Mouse (Mus musculus): ENCODE measurements around the gene Atp2c1. TPM values are rescaled to one million over a fixed set of nuclear protein-coding genes. Genes with fewer than 3 reads are reported as not detected.

Atp2c1 gene
- total RNA-seq (2021) (10 to 100 TPM; 57.7 to 62.9 TPM), polyA plus RNA-seq (2012; rRNA removed) (26.6 and 54.2 TPM in 2 replicates)
- long read RNA-seq, full-length matches to known transcripts = 30 of 37 reads
- long read RNA-seq, partial matches to known transcripts = 1 of 37 reads
- long read RNA-seq, other reads (novel, unspliced or antisense) = 6 of 37 reads

- no peak within 1 kb of the TSS for H3K27ac ChIP-seq
- no peak for DNase-seq
- intact Hi-C loops (cut with DNase I) = no loop called here
- H3K4me1 ChIP-seq (ENCODE audit: control insufficient read depth, insufficient read depth, low read length) = no peaks in the 10 kb centered on the region
- WGBS = 86% methylated on average over 12 of the region's 12 CpGs
- no peak within 1 kb of the TSS for H3K9ac ChIP-seq (ENCODE audit: low read depth, low read length)
- H3K4me3 ChIP-seq = no peak within 1 kb of the TSS
- no peaks in the 10 kb centered on the region for H3K27me3 ChIP-seq (ENCODE audit: control insufficient read depth, insufficient read depth, low read length)
- TF ChIP-seq POLR2A (IDR thresholded peaks at IDR 0.05; ENCODE audit: insufficient read depth, low read depth, low read length) (no peak), CTCF (IDR thresholded peaks at IDR 0.05) (no peak), EP300 (IDR thresholded peaks at IDR 0.05; ENCODE audit: insufficient read depth, low read depth, low read length) (no peak)
- no peaks in the 10 kb centered on the region for H3K36me3 ChIP-seq (ENCODE audit: control insufficient read depth, insufficient read depth, low read length)
- no peaks in the 10 kb centered on the region for H3K79me2 ChIP-seq (replicated peaks; ENCODE audit: control insufficient read depth, insufficient read depth, low read length)
Measured at GRCm38 (mm10) chr9:105527219-105527618, at the start of gene Atp2c1. TSS of gene Atp2c1 (minus strand) at chr9:105527319.

GRCm38 (mm10) chr9:105557452-105557851, 30.3 kb upstream of the Atp2c1 start:
- Histone ChIP-seq H3K27ac (no peak overlapping the region), H3K36me3 (ENCODE audit: control insufficient read depth, insufficient read depth, low read length) (no peaks in the 10 kb centered on the region), H3K79me2 (replicated peaks; ENCODE audit: control insufficient read depth, insufficient read depth, low read length) (no peaks in the 10 kb centered on the region), H3K9ac (ENCODE audit: low read depth, low read length) (no peak overlapping the region), H3K4me1 (ENCODE audit: control insufficient read depth, insufficient read depth, low read length) (no peaks in the 10 kb centered on the region), H3K27me3 (ENCODE audit: control insufficient read depth, insufficient read depth, low read length) (no peaks in the 10 kb centered on the region), H3K4me3 (no peak overlapping the region)
- 91% methylated on average over 5 of the region's 5 CpGs for WGBS
- intact Hi-C loops (cut with DNase I) = no loop called here
- TF ChIP-seq POLR2A (IDR thresholded peaks at IDR 0.05; ENCODE audit: insufficient read depth, low read depth, low read length) (no peak), EP300 (IDR thresholded peaks at IDR 0.05; ENCODE audit: insufficient read depth, low read depth, low read length) (no peak), CTCF (IDR thresholded peaks at IDR 0.05) (no peak)
- no peak for DNase-seq

- Histone ChIP-seq H3K36me3 (ENCODE audit: control insufficient read depth, insufficient read depth, low read length) (no peaks in the 10 kb centered on the region), H3K79me2 (replicated peaks; ENCODE audit: control insufficient read depth, insufficient read depth, low read length) (no peaks in the 10 kb centered on the region), H3K27me3 (ENCODE audit: control insufficient read depth, insufficient read depth, low read length) (no peaks in the 10 kb centered on the region), H3K4me1 (ENCODE audit: control insufficient read depth, insufficient read depth, low read length) (no peaks in the 10 kb centered on the region), H3K9ac (ENCODE audit: low read depth, low read length) (no peak overlapping the region), H3K27ac (no peak overlapping the region), H3K4me3 (no peak overlapping the region)
- 52% methylated on average over 8 of the region's 8 CpGs for WGBS
- DNase-seq = no peak
- intact Hi-C loops (cut with DNase I) = no loop called here
- TF ChIP-seq CTCF (IDR thresholded peaks at IDR 0.05) (no peak), POLR2A (IDR thresholded peaks at IDR 0.05; ENCODE audit: insufficient read depth, low read depth, low read length) (no peak), EP300 (IDR thresholded peaks at IDR 0.05; ENCODE audit: insufficient read depth, low read depth, low read length) (no peak)
Measured at GRCm38 (mm10) chr9:105556141-105556735, 29.1 kb upstream of the Atp2c1 start.

- H3K36me3 ChIP-seq (ENCODE audit: control insufficient read depth, insufficient read depth, low read length) = no peaks in the 10 kb centered on the region
- TF ChIP-seq EP300 (IDR thresholded peaks at IDR 0.05; ENCODE audit: insufficient read depth, low read depth, low read length) (no peak), CTCF (IDR thresholded peaks at IDR 0.05) (no peak), POLR2A (IDR thresholded peaks at IDR 0.05; ENCODE audit: insufficient read depth, low read depth, low read length) (no peak)
- WGBS = 70% methylated on average over 7 of the region's 7 CpGs
- H3K79me2 ChIP-seq (replicated peaks; ENCODE audit: control insufficient read depth, insufficient read depth, low read length) = no peaks in the 10 kb centered on the region
- intact Hi-C loops (cut with DNase I) = no loop called here
- no peaks in the 10 kb centered on the region for H3K27me3 ChIP-seq (ENCODE audit: control insufficient read depth, insufficient read depth, low read length)
- no peaks in the 10 kb centered on the region for H3K4me1 ChIP-seq (ENCODE audit: control insufficient read depth, insufficient read depth, low read length)
- DNase-seq = no peak
- no peak overlapping the region for H3K27ac ChIP-seq
- H3K9ac ChIP-seq (ENCODE audit: low read depth, low read length) = no peak overlapping the region
- no peak overlapping the region for H3K4me3 ChIP-seq
Measured at GRCm38 (mm10) chr9:105554439-105554807, 27.3 kb upstream of the Atp2c1 start.

GRCm38 (mm10) chr9:105553629-105554438, 26.7 kb upstream of the Atp2c1 start:
- no peaks in the 10 kb centered on the region for H3K36me3 ChIP-seq (ENCODE audit: control insufficient read depth, insufficient read depth, low read length)
- H3K27ac ChIP-seq = no peak overlapping the region
- no peaks in the 10 kb centered on the region for H3K4me1 ChIP-seq (ENCODE audit: control insufficient read depth, insufficient read depth, low read length)
- no peaks in the 10 kb centered on the region for H3K79me2 ChIP-seq (replicated peaks; ENCODE audit: control insufficient read depth, insufficient read depth, low read length)
- no peak for TF ChIP-seq CTCF (IDR thresholded peaks at IDR 0.05)
- TF ChIP-seq POLR2A (IDR thresholded peaks at IDR 0.05; ENCODE audit: insufficient read depth, low read depth, low read length) = no peak
- no peak for TF ChIP-seq EP300 (IDR thresholded peaks at IDR 0.05; ENCODE audit: insufficient read depth, low read depth, low read length)
- intact Hi-C loops (cut with DNase I) = no loop called here
- H3K27me3 ChIP-seq (ENCODE audit: control insufficient read depth, insufficient read depth, low read length) = no peaks in the 10 kb centered on the region
- no peak for DNase-seq
- 31% methylated on average over 24 of the region's 24 CpGs for WGBS
- H3K9ac ChIP-seq (ENCODE audit: low read depth, low read length) = no peak overlapping the region
- H3K4me3 ChIP-seq = no peak overlapping the region

- intact Hi-C loops (cut with DNase I) = no loop called here
- Histone ChIP-seq H3K79me2 (replicated peaks; ENCODE audit: control insufficient read depth, insufficient read depth, low read length) (no peaks in the 10 kb centered on the region), H3K27me3 (ENCODE audit: control insufficient read depth, insufficient read depth, low read length) (no peaks in the 10 kb centered on the region), H3K36me3 (ENCODE audit: control insufficient read depth, insufficient read depth, low read length) (no peaks in the 10 kb centered on the region), H3K4me3 (no peak overlapping the region), H3K27ac (no peak overlapping the region), H3K4me1 (ENCODE audit: control insufficient read depth, insufficient read depth, low read length) (no peaks in the 10 kb centered on the region), H3K9ac (ENCODE audit: low read depth, low read length) (no peak overlapping the region)
- TF ChIP-seq EP300 (IDR thresholded peaks at IDR 0.05; ENCODE audit: insufficient read depth, low read depth, low read length) (no peak), CTCF (IDR thresholded peaks at IDR 0.05) (no peak), POLR2A (IDR thresholded peaks at IDR 0.05; ENCODE audit: insufficient read depth, low read depth, low read length) (no peak)
- 46% methylated on average over 4 of the region's 4 CpGs for WGBS
- DNase-seq = no peak
Measured at GRCm38 (mm10) chr9:105551407-105551806, 24.3 kb upstream of the Atp2c1 start.

Data from heart, adult 2 months (tissue).